Mouse (Mus musculus) embryo, embryonic 10.5 days (tissue): Measurements from ENCODE around the gene Neu4.
"Not testable (repeated sequence)": the region's sequence is repeated elsewhere in the genome, so short reads cannot be mapped to it uniquely, and the experiment has no call there.

Experiments used
- DNase-seq: peaks from one replicate; pipeline ENCODE4 v3.0.0-alpha.2; 2015; ENCODE audit warnings: low spot score

The Neu4 gene

GRCm38 (mm10) chr1:94053530-94054216 is 33.4 kb downstream of the Neu4 start:
- DNase-seq, result no peak

DNA sequence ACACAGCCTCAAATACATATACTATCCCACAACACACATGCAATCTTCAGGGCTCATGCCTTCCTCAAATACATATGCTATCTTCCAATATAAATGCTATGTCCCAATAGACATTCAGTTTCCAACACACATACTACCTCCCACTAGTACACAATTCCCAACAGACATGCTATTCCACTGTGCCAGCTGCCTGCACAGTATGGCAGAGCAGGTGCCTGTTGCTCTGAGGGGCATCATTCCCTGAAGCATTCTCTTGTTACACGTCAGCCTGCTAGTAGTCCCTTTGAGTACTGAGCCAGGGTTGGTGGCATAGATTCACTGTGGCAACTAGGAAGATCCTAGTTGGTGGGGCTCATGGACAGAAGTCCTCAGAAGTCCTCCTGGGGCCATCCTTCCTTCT is 34.2 kb downstream of the Neu4 start:
- DNase-seq, result no peak

DNA sequence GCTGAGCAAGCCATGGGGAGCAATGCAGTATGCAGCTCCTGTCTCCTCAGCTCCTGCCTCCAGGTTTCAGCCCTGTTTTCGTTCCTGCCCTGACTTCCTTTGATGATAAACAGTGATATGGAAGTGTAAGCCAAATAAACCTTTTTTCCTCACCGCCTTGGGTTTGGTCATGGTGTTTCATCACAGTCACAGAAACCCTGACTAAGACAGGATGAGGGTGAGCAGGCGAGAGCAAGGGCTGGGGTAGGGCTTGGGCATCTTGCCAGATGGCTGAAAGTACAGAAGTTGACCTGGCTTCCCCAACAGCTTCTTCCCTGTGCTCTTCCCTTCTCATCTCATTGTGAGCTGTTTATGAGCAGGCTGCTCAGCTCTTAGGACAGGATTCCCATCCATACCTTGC is 35.7 kb downstream of the Neu4 start:
- DNase-seq, result no peak

DNA sequence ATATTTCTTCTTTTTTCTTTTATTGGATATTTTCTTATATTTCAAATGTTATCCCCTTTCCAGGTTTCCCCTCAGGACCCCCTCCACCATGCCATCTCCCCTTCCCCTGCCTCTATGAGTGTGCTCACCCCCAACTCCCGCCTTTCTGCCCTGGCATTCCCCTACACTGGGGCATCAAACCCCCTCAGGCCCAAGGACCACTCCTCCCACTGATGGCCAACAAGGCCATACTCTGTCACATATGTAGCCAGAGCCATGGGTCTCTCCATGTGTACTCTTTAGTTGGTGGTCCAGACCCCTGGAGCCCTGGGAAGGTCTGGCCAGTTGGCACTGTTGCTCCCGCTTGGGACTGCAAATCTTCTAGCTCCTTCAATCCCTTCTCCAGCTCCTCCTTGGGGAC is 37.1 kb downstream of the Neu4 start:
- DNase-seq, result no peak

GRCm38 (mm10) chr1:94058281-94058680 is 38.0 kb downstream of the Neu4 start:
- DNase-seq, result not testable (repeated sequence)

GRCm38 (mm10) chr1:94074756-94075155 is 54.5 kb downstream of the Neu4 start:
- DNase-seq, result no peak

DNA sequence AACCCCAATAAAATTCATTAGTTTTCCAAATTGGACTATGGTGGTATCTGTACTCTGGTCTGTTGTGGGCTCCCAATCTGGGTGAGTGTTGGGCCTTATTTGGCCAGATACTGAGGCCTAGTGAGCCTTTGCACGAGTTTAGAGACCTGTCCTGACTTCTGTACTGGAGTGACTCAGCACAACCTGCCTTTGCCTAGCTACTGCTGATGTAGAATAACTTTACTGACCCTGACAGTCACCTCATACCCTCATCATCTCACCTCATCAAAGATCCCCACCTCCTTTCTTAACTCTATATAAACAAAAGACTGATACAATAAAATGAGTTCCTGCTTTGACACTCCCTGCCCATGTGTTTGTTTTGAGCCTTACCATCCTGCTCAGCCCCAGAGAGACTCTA is 56.5 kb downstream of the Neu4 start:
- no peak for DNase-seq
